Mouse (Mus musculus): ENCODE data around the gene Rgs6. TPM values are rescaled to one million over a fixed set of nuclear protein-coding genes. Genes with fewer than 3 reads are reported as not detected.

Rgs6 gene
- polyA plus RNA-seq, 1 experiment = 3.8 TPM

GRCm38 (mm10) chr12:83072951-83073878, 485.1 kb downstream of the Rgs6 start:
- Histone ChIP-seq H3K4me1 (ENCODE audit: control insufficient read depth, insufficient read depth, low read length) (0 out of 2 replicates have a peak, but pooled peaks cover 2% of the 10 kb centered on the region), H3K4me3 (replicated peaks; ENCODE audit: extremely low read depth, low read depth, low read length) (no peak overlapping the region)
- TF ChIP-seq CTCF (IDR thresholded peaks at IDR 0.05; ENCODE audit: insufficient read depth, low read length) = no peak
- no peak for TF ChIP-seq POLR2A (IDR thresholded peaks at IDR 0.05; ENCODE audit: borderline replicate concordance, extremely low read depth, low read depth, low read length)
- WGBS = 32% methylated on average over 13 of the region's 13 CpGs
- peak; percentile 21 for DNase-seq

GRCm38 (mm10) chr12:83073879-83074368, 485.8 kb downstream of the Rgs6 start:
- WGBS = 72% methylated on average over 6 of the region's 6 CpGs
- TF ChIP-seq POLR2A (IDR thresholded peaks at IDR 0.05; ENCODE audit: borderline replicate concordance, extremely low read depth, low read depth, low read length) = no peak
- TF ChIP-seq CTCF (IDR thresholded peaks at IDR 0.05; ENCODE audit: insufficient read depth, low read length) = no peak
- Histone ChIP-seq H3K4me3 (replicated peaks; ENCODE audit: extremely low read depth, low read depth, low read length) (no peak overlapping the region), H3K4me1 (ENCODE audit: control insufficient read depth, insufficient read depth, low read length) (0 out of 2 replicates have a peak, but pooled peaks cover 2% of the 10 kb centered on the region)
- DNase-seq = no peak

GRCm38 (mm10) chr12:83076179-83076578, 488.1 kb downstream of the Rgs6 start:
- no peak for TF ChIP-seq POLR2A (IDR thresholded peaks at IDR 0.05; ENCODE audit: borderline replicate concordance, extremely low read depth, low read depth, low read length)
- no peak for TF ChIP-seq CTCF (IDR thresholded peaks at IDR 0.05; ENCODE audit: insufficient read depth, low read length)
- WGBS = 90% methylated on average over 3 of the region's 3 CpGs
- DNase-seq = no peak
- no peak overlapping the region for H3K4me3 ChIP-seq (replicated peaks; ENCODE audit: extremely low read depth, low read depth, low read length)
- 0 out of 2 replicates have a peak, but pooled peaks cover 2% of the 10 kb centered on the region for H3K4me1 ChIP-seq (ENCODE audit: control insufficient read depth, insufficient read depth, low read length)

GRCm38 (mm10) chr12:83077486-83077885, 489.4 kb downstream of the Rgs6 start:
- WGBS = 92% methylated on average over 2 of the region's 2 CpGs
- TF ChIP-seq CTCF (IDR thresholded peaks at IDR 0.05; ENCODE audit: insufficient read depth, low read length) = no peak
- TF ChIP-seq POLR2A (IDR thresholded peaks at IDR 0.05; ENCODE audit: borderline replicate concordance, extremely low read depth, low read depth, low read length) = no peak

GRCm38 (mm10) chr12:83083427-83083826, 495.3 kb downstream of the Rgs6 start:
- TF ChIP-seq CTCF (IDR thresholded peaks at IDR 0.05; ENCODE audit: insufficient read depth, low read length) (no peak), POLR2A (IDR thresholded peaks at IDR 0.05; ENCODE audit: borderline replicate concordance, extremely low read depth, low read depth, low read length) (no peak)

More at GRCm38 (mm10) chr12:83077486-83077885, 489.4 kb downstream of the Rgs6 start:
- 0 out of 2 replicates have a peak, but pooled peaks cover 2% of the 10 kb centered on the region for H3K4me1 ChIP-seq (ENCODE audit: control insufficient read depth, insufficient read depth, low read length)
- DNase-seq = no peak
- no peak overlapping the region for H3K4me3 ChIP-seq (replicated peaks; ENCODE audit: extremely low read depth, low read depth, low read length)

GRCm38 (mm10) chr12:83084614-83085013, 496.5 kb downstream of the Rgs6 start:
- no peak for DNase-seq
- H3K4me1 ChIP-seq (ENCODE audit: control insufficient read depth, insufficient read depth, low read length) = peaks cover 7% of the 10 kb centered on the region; the same call in 1 of the 2 replicates
- TF ChIP-seq CTCF (IDR thresholded peaks at IDR 0.05; ENCODE audit: insufficient read depth, low read length) (no peak), POLR2A (IDR thresholded peaks at IDR 0.05; ENCODE audit: borderline replicate concordance, extremely low read depth, low read depth, low read length) (no peak)
- H3K4me3 ChIP-seq (replicated peaks; ENCODE audit: extremely low read depth, low read depth, low read length) = no peak overlapping the region
- 95% methylated on average over 5 of the region's 5 CpGs for WGBS

More at GRCm38 (mm10) chr12:83083427-83083826, 495.3 kb downstream of the Rgs6 start:
- no peak for DNase-seq
- H3K4me1 ChIP-seq (ENCODE audit: control insufficient read depth, insufficient read depth, low read length) = peaks cover 7% of the 10 kb centered on the region; the same call in 1 of the 2 replicates
- WGBS = 84% methylated on average over 3 of the region's 4 CpGs
- no peak overlapping the region for H3K4me3 ChIP-seq (replicated peaks; ENCODE audit: extremely low read depth, low read depth, low read length)

- no peak for DNase-seq
- H3K4me1 ChIP-seq (ENCODE audit: control insufficient read depth, insufficient read depth, low read length) = peaks cover 7% of the 10 kb centered on the region; the same call in 1 of the 2 replicates
- no peak overlapping the region for H3K4me3 ChIP-seq (replicated peaks; ENCODE audit: extremely low read depth, low read depth, low read length)
- TF ChIP-seq POLR2A (IDR thresholded peaks at IDR 0.05; ENCODE audit: borderline replicate concordance, extremely low read depth, low read depth, low read length) (no peak), CTCF (IDR thresholded peaks at IDR 0.05; ENCODE audit: insufficient read depth, low read length) (no peak)
- 62% methylated on average over 4 of the region's 4 CpGs for WGBS
Measured at GRCm38 (mm10) chr12:83087010-83087409, 498.9 kb downstream of the Rgs6 start.

- DNase-seq = no peak
- peaks cover 7% of the 10 kb centered on the region; the same call in 1 of the 2 replicates for H3K4me1 ChIP-seq (ENCODE audit: control insufficient read depth, insufficient read depth, low read length)
- TF ChIP-seq CTCF (IDR thresholded peaks at IDR 0.05; ENCODE audit: insufficient read depth, low read length) (no peak), POLR2A (IDR thresholded peaks at IDR 0.05; ENCODE audit: borderline replicate concordance, extremely low read depth, low read depth, low read length) (no peak)
- no peak overlapping the region for H3K4me3 ChIP-seq (replicated peaks; ENCODE audit: extremely low read depth, low read depth, low read length)
- 25% methylated on average over 7 of the region's 7 CpGs for WGBS
Measured at GRCm38 (mm10) chr12:83087555-83087954, 499.5 kb downstream of the Rgs6 start.

GRCm38 (mm10) chr12:83092001-83092400, 503.9 kb downstream of the Rgs6 start:
- H3K4me1 ChIP-seq (ENCODE audit: control insufficient read depth, insufficient read depth, low read length) = peaks cover 7% of the 10 kb centered on the region; the same call in 1 of the 2 replicates
- 81% methylated on average over 7 of the region's 7 CpGs for WGBS
- no peak for DNase-seq
- no peak overlapping the region for H3K4me3 ChIP-seq (replicated peaks; ENCODE audit: extremely low read depth, low read depth, low read length)
- TF ChIP-seq POLR2A (IDR thresholded peaks at IDR 0.05; ENCODE audit: borderline replicate concordance, extremely low read depth, low read depth, low read length) (no peak), CTCF (IDR thresholded peaks at IDR 0.05; ENCODE audit: insufficient read depth, low read length) (no peak)
